33 mouse cellular contexts compared by ENCODE assay signal in genomic region chr14:115081728-115082502, GRCm38 (mm10). TPM values are rescaled to one million over a fixed set of nuclear protein-coding genes. Genes with fewer than 3 reads are reported as not detected.
DNase-seq lines count a peak whose midpoint lies in the region; ATAC-seq and TF ChIP-seq lines count a peak whose summit lies in the region.
"Had no signal": no experiment of that assay in that cellular context is flagged by ENCODE, and none has a peak within 500 bp of the region (broad histone marks: within the 10 kb centered on the region; RNA-seq: fewer than 3 reads in every experiment).

No protein-coding gene starts in this region.

- H3K27me3 ChIP-seq in forebrain, embryonic 12.5 days: no peaks in the 10 kb centered on the region
- no peaks in the 10 kb centered on the region for H3K27me3 ChIP-seq in forebrain, embryonic 10.5 days (ENCODE audit: poor library complexity, severe bottlenecking)
- no peaks in the 10 kb centered on the region for H3K27me3 ChIP-seq in forebrain, embryonic 13.5 days
- H3K27me3 ChIP-seq in midbrain, embryonic 13.5 days: no peaks in the 10 kb centered on the region
- H3K27me3 ChIP-seq: embryonic facial prominence, embryonic 15.5 days; heart, embryonic 12.5 days; hindbrain, embryonic 13.5 days; kidney, embryonic 15.5 days; limb, embryonic 15.5 days had no signal

- no peaks in the 10 kb centered on the region for H3K36me3 ChIP-seq in forebrain, embryonic 12.5 days (replicated peaks)
- H3K36me3 ChIP-seq in forebrain, embryonic 10.5 days (replicated peaks): no peaks in the 10 kb centered on the region
- no peaks in the 10 kb centered on the region for H3K36me3 ChIP-seq in forebrain, embryonic 13.5 days (ENCODE audit: poor library complexity, severe bottlenecking)
- no peaks in the 10 kb centered on the region for H3K36me3 ChIP-seq in midbrain, embryonic 13.5 days
- H3K36me3 ChIP-seq: embryonic facial prominence, embryonic 15.5 days; heart, embryonic 12.5 days; hindbrain, embryonic 13.5 days; kidney, embryonic 15.5 days; limb, embryonic 10.5 days; limb, embryonic 15.5 days had no signal

- no peak for DNase-seq in forebrain, embryonic 10.5 days (ENCODE audit: extremely low spot score, low spot score)
- no peak for DNase-seq in layer of hippocampus, adult 2 months (ENCODE audit: low spot score in 2 of 2)
- no peak for DNase-seq in layer of hippocampus, postnatal 25 days (ENCODE audit: extremely low spot score in 1 of 2, low spot score in 1 of 2)
- DNase-seq in heart, postnatal 4 days: no peak
- no peak for DNase-seq in spleen, postnatal 10 days (ENCODE audit: low spot score in 2 of 2)
- DNase-seq: adrenal gland, postnatal 10 days; cerebellum, adult 11 months; cerebellum, adult 9-10 months; embryo, embryonic 11 days; gastrocnemius, postnatal 36 days; heart, adult 2 months; kidney, adult 18-20 months; kidney, postnatal 25 days; lung, adult 2 months; lung, postnatal 10 days; right cerebral cortex, adult 18-20 months; thymus, postnatal 4 days had no signal

- H3K4me2 ChIP-seq in forebrain, embryonic 12.5 days: no peak overlapping the region
- 0 out of 2 replicates have a peak overlapping the region, but pooled peaks have one; percentile 13 for H3K4me2 ChIP-seq in forebrain, embryonic 13.5 days
- no peak overlapping the region for H3K4me2 ChIP-seq in midbrain, embryonic 13.5 days (replicated peaks)
- H3K4me2 ChIP-seq: embryonic facial prominence, embryonic 15.5 days; heart, embryonic 12.5 days; hindbrain, embryonic 13.5 days; kidney, embryonic 15.5 days; limb, embryonic 15.5 days had no signal

- TF ChIP-seq CTCF in layer of hippocampus, adult 2 months (conservative IDR thresholded peaks at IDR 0.05): no peak

- H3K27ac ChIP-seq in forebrain, embryonic 12.5 days: 0 out of 2 replicates have a peak overlapping the region, but pooled peaks have one; percentile 31
- no peak overlapping the region for H3K27ac ChIP-seq in forebrain, embryonic 10.5 days
- 0 out of 2 replicates have a peak overlapping the region, but pooled peaks have one; percentile 14 for H3K27ac ChIP-seq in layer of hippocampus, adult 2 months
- no peak overlapping the region for H3K27ac ChIP-seq in forebrain, embryonic 13.5 days
- H3K27ac ChIP-seq in midbrain, embryonic 13.5 days: no peak overlapping the region
- H3K27ac ChIP-seq: embryonic facial prominence, embryonic 15.5 days; heart, adult 2 months; hindbrain, embryonic 13.5 days; kidney, embryonic 15.5 days; limb, embryonic 10.5 days; limb, embryonic 15.5 days; liver, embryonic 14.5 days; macrophage had no signal

- ATAC-seq in forebrain, embryonic 12.5 days (ENCODE audit: low FRiP score): peak; percentile 66; the same call in 1 of the 2 replicates
- ATAC-seq in forebrain, embryonic 13.5 days: peak; percentile 61; the same call in 1 of the 2 replicates
- ATAC-seq in midbrain, embryonic 13.5 days: peak; percentile 50
- ATAC-seq: Patski had no signal

- no peak overlapping the region for H3K9ac ChIP-seq in forebrain, embryonic 12.5 days
- H3K9ac ChIP-seq in forebrain, embryonic 13.5 days: no peak overlapping the region
- no peak overlapping the region for H3K9ac ChIP-seq in midbrain, embryonic 13.5 days (replicated peaks)
- H3K9ac ChIP-seq: embryonic facial prominence, embryonic 15.5 days; heart, embryonic 12.5 days; hindbrain, embryonic 13.5 days; kidney, embryonic 15.5 days; limb, embryonic 15.5 days; liver, embryonic 14.5 days had no signal

- WGBS in forebrain, embryonic 12.5 days: 48% methylated on average over 12 of the region's 12 CpGs
- 84% methylated on average over 12 of the region's 12 CpGs for WGBS in forebrain, embryonic 10.5 days
- WGBS in forebrain, embryonic 13.5 days: 37% methylated on average over 12 of the region's 12 CpGs
- WGBS in midbrain, embryonic 13.5 days: 67% methylated on average over 12 of the region's 12 CpGs

- no peak overlapping the region for H3K4me3 ChIP-seq in forebrain, embryonic 12.5 days (replicated peaks)
- H3K4me3 ChIP-seq in forebrain, embryonic 10.5 days: no peak overlapping the region
- peak overlapping the region; percentile 3; the same call in 1 of the 2 replicates for H3K4me3 ChIP-seq in layer of hippocampus, adult 2 months
- H3K4me3 ChIP-seq in forebrain, embryonic 13.5 days: no peak overlapping the region
- H3K4me3 ChIP-seq in midbrain, embryonic 13.5 days (replicated peaks): no peak overlapping the region
- H3K4me3 ChIP-seq: embryonic facial prominence, embryonic 15.5 days; heart, adult 2 months; heart, embryonic 12.5 days; hindbrain, embryonic 13.5 days; kidney, embryonic 15.5 days; limb, embryonic 10.5 days; limb, embryonic 15.5 days had no signal

- peaks cover 7% of the 10 kb centered on the region for H3K4me1 ChIP-seq in forebrain, embryonic 12.5 days
- peaks cover 12% of the 10 kb centered on the region; the same call in 1 of the 2 replicates for H3K4me1 ChIP-seq in forebrain, embryonic 10.5 days
- peaks cover 10% of the 10 kb centered on the region for H3K4me1 ChIP-seq in forebrain, embryonic 13.5 days
- H3K4me1 ChIP-seq in midbrain, embryonic 13.5 days (replicated peaks): 0 out of 2 replicates have a peak, but pooled peaks cover 7% of the 10 kb centered on the region
- H3K4me1 ChIP-seq: embryonic facial prominence, embryonic 15.5 days; heart, embryonic 12.5 days; kidney, embryonic 15.5 days; limb, embryonic 15.5 days had no signal

- no peaks in the 10 kb centered on the region for H3K9me3 ChIP-seq in forebrain, embryonic 12.5 days
- no peaks in the 10 kb centered on the region for H3K9me3 ChIP-seq in forebrain, embryonic 10.5 days
- no peaks in the 10 kb centered on the region for H3K9me3 ChIP-seq in forebrain, embryonic 13.5 days (replicated peaks)
- H3K9me3 ChIP-seq in midbrain, embryonic 13.5 days: no peaks in the 10 kb centered on the region
- H3K9me3 ChIP-seq: embryonic facial prominence, embryonic 15.5 days; heart, embryonic 12.5 days; hindbrain, embryonic 13.5 days; kidney, embryonic 15.5 days; limb, embryonic 10.5 days; limb, embryonic 15.5 days had no signal

RNA-seq across cellular contexts. Expression of gene Gpc5, which starts 10.1 kb away (rescaled TPM):
- 0.91 and 1.3 TPM in 2 replicates for polyA plus RNA-seq in forebrain, embryonic 12.5 days (2016; fragmentation: Nextera tagmentation; extraction: Ambion mirVana)
- 0.81 and 0.85 TPM in 2 replicates for polyA plus RNA-seq in forebrain, embryonic 10.5 days (2016; fragmentation: Nextera tagmentation; extraction: Ambion mirVana)
- 10 to 100 TPM; 38.3 to 42.3 TPM for total RNA-seq in layer of hippocampus, adult 2 months (2021)
- 10 to 100 TPM; 36.4 to 38.0 TPM for total RNA-seq in layer of hippocampus, postnatal 25 days (2021)
- 0.77 and 1.4 TPM in 2 replicates for polyA plus RNA-seq in forebrain, embryonic 13.5 days (2015; fragmentation: Nextera tagmentation; extraction: Ambion mirVana)
- polyA plus RNA-seq in midbrain, embryonic 13.5 days (2015; fragmentation: Nextera tagmentation; extraction: Ambion mirVana): 2.1 and 2.6 TPM in 2 replicates
- not detected for total RNA-seq in heart, postnatal 4 days (2021)
- total RNA-seq: gastrocnemius, adult 18-20 months; gastrocnemius, postnatal 36 days; heart, adult 2 months; MEL; neutrophil, adult 5-6 weeks had no signal
- polyA plus RNA-seq: heart, adult 2 months; heart, postnatal 0 days; macrophage had no signal

Comparison
In these comparisons a context has a peak if more than half of its experiments do, and no peak if none do; other contexts are left out.
1. H3K27ac ChIP-seq: peak in forebrain, embryonic 12.5 days (single experiment) and layer of hippocampus, adult 2 months (single experiment); none in forebrain, embryonic 10.5 days (single experiment), forebrain, embryonic 13.5 days (single experiment) and midbrain, embryonic 13.5 days (single experiment).
2. Peak in every context shown above with its lines, with median percentiles within 50 percentile points of each other: ATAC-seq.